Mouse (Mus musculus) CH12.LX (cell line): Measurements from ENCODE around the gene Tbrg4. TPM values are rescaled to one million over a fixed set of nuclear protein-coding genes. Genes with fewer than 3 reads are reported as not detected.

ENCODE experiments used
- DNase-seq: peaks from one replicate; pipeline ENCODE4 v3.0.0-alpha.2; 2013; ENCODE audit errors: extremely low read depth
- H3K27ac ChIP-seq: 2 replicates; pipeline ENCODE4 v1.5.1; 2012; ENCODE audit warnings: low read depth, mild to moderate bottlenecking, control low read depth, moderate library complexity; ENCODE audit not compliant: insufficient read depth
- H3K27me3 ChIP-seq: replicated peaks from 2 replicates; pipeline ENCODE3; 2012; ENCODE audit warnings: inconsistent platforms
- H3K36me3 ChIP-seq, 2 experiments: replicated peaks in 1 of 2; 2 replicates each; pipeline versions ENCODE3 to v1.6.1; 2012; ENCODE audit warnings: inconsistent platforms in 1 of 2, low read length in 1 of 2, mild to moderate bottlenecking in 1 of 2, mixed read lengths in 1 of 2, moderate library complexity in 1 of 2; ENCODE audit not compliant: control insufficient read depth in 1 of 2, insufficient read depth in 1 of 2
- H3K4me1 ChIP-seq, 2 experiments: 2 replicates each; pipeline ENCODE4 v1.6.1; 2012; ENCODE audit warnings: inconsistent platforms in 1 of 2, moderate library complexity in 1 of 2; ENCODE audit not compliant: insufficient read depth in 2 of 2, control insufficient read depth in 1 of 2
- H3K4me2 ChIP-seq: 2 replicates; pipeline ENCODE4 v1.6.1; 2012; ENCODE audit warnings: low read depth, mild to moderate bottlenecking, control low read depth; ENCODE audit not compliant: poor library complexity, insufficient read depth, severe bottlenecking
- H3K4me3 ChIP-seq, 3 experiments: fragments of 150-350 bp in 1 of 3; sonication (generic) in 1 of 3; replicated peaks in 1 of 3; 2 replicates each; pipeline versions ENCODE3 to v1.5.1; 2011 to 2012; ENCODE audit warnings: low read depth in 2 of 3, low read length in 2 of 3, mild to moderate bottlenecking in 2 of 3, moderate library complexity in 2 of 3, control low read depth in 1 of 3, improper control_type of control experiment in 1 of 3, inconsistent platforms in 1 of 3, mixed read lengths in 1 of 3; ENCODE audit not compliant: poor library complexity in 1 of 3
- H3K79me2 ChIP-seq: replicated peaks from 2 replicates; pipeline ENCODE4 v1.6.1; 2012; ENCODE audit warnings: mild to moderate bottlenecking, moderate library complexity; ENCODE audit not compliant: control insufficient read depth, poor library complexity, insufficient read depth, severe bottlenecking; ENCODE audit errors: extremely low read depth
- H3K9ac ChIP-seq: 2 replicates; pipeline ENCODE4 v1.6.1; 2012; ENCODE audit warnings: low read depth, mild to moderate bottlenecking, control low read depth, moderate library complexity; ENCODE audit not compliant: insufficient read depth
- H3K9me3 ChIP-seq: replicated peaks from 2 replicates; pipeline ENCODE3; 2012; ENCODE audit warnings: low read length, inconsistent platforms, mixed read lengths
- CHD1 ChIP-seq: IDR thresholded peaks from 2 replicates; pipeline ENCODE4 v1.6.1; 2012; ENCODE audit warnings: low read depth, low read length, improper control_type of control experiment, inconsistent platforms
- ELF1 ChIP-seq: IDR thresholded peaks from 2 replicates; pipeline ENCODE4 v1.6.1; 2014; ENCODE audit warnings: low read depth, mild to moderate bottlenecking, inconsistent platforms, low read length, improper control_type of control experiment
- EP300 ChIP-seq: IDR thresholded peaks from 2 replicates; pipeline ENCODE4 v1.6.1; 2011; ENCODE audit warnings: low read length, improper control_type of control experiment
- ETS1 ChIP-seq: conservative IDR thresholded peaks from 2 replicates; pipeline ENCODE4 v1.6.1; 2012; ENCODE audit warnings: low read depth, mild to moderate bottlenecking, inconsistent platforms, low read length, improper control_type of control experiment, moderate library complexity
- GABPA ChIP-seq: IDR thresholded peaks from 2 replicates; pipeline ENCODE4 v1.6.1; 2012; ENCODE audit warnings: low read depth, low read length, improper control_type of control experiment, inconsistent platforms; ENCODE audit not compliant: insufficient replicate concordance
- HCFC1 ChIP-seq: IDR thresholded peaks from 2 replicates; pipeline ENCODE4 v1.6.1; 2012; ENCODE audit warnings: low read depth, mild to moderate bottlenecking, inconsistent platforms, low read length, improper control_type of control experiment
- IRF4 ChIP-seq: IDR thresholded peaks from 2 replicates; pipeline ENCODE4 v1.6.1; 2014; ENCODE audit warnings: low read depth, mild to moderate bottlenecking, inconsistent platforms, low read length, improper control_type of control experiment
- JUN ChIP-seq: IDR thresholded peaks from 2 replicates; pipeline ENCODE4 v1.6.1; 2011; ENCODE audit warnings: low read depth, mild to moderate bottlenecking, low read length, improper control_type of control experiment, moderate library complexity; ENCODE audit not compliant: insufficient read depth
- JUND ChIP-seq: conservative IDR thresholded peaks from 2 replicates; pipeline ENCODE4 v1.6.1; 2011; ENCODE audit warnings: low read depth, low read length, improper control_type of control experiment
- KAT2A ChIP-seq: IDR thresholded peaks from 2 replicates; pipeline ENCODE4 v1.6.1; 2012; ENCODE audit warnings: low read length, improper control_type of control experiment, inconsistent platforms; ENCODE audit not compliant: insufficient replicate concordance
- MAZ ChIP-seq: IDR thresholded peaks from 2 replicates; pipeline ENCODE4 v1.6.1; 2012; ENCODE audit warnings: low read depth, mild to moderate bottlenecking, inconsistent platforms, low read length, improper control_type of control experiment, moderate library complexity
- MEF2A ChIP-seq: IDR thresholded peaks from 2 replicates; pipeline ENCODE4 v1.6.1; 2014; ENCODE audit warnings: low read depth, mild to moderate bottlenecking, inconsistent platforms, low read length, improper control_type of control experiment, borderline replicate concordance
- MXI1 ChIP-seq: IDR thresholded peaks from 2 replicates; pipeline ENCODE4 v1.6.1; 2011; ENCODE audit warnings: mild to moderate bottlenecking, low read depth, low read length, improper control_type of control experiment
- NELFE ChIP-seq: IDR thresholded peaks from 2 replicates; pipeline ENCODE4 v1.6.1; 2011; ENCODE audit warnings: low read depth, low read length, improper control_type of control experiment
- NRF1 ChIP-seq: IDR thresholded peaks from 2 replicates; pipeline ENCODE4 v1.6.1; 2014; ENCODE audit warnings: low read depth, mild to moderate bottlenecking, inconsistent platforms, low read length, improper control_type of control experiment, moderate library complexity
- PAX5 ChIP-seq: IDR thresholded peaks from 2 replicates; pipeline ENCODE4 v1.6.1; 2012; ENCODE audit warnings: low read length, inconsistent platforms, mixed read lengths
- POLR2A ChIP-seq: IDR thresholded peaks from 2 replicates; pipeline ENCODE4 v1.6.1; 2011; ENCODE audit warnings: low read depth, mild to moderate bottlenecking, improper control_type of control experiment, low read length
- POLR2AphosphoS2 ChIP-seq: IDR thresholded peaks from 2 replicates; pipeline ENCODE4 v1.6.1; 2011; ENCODE audit warnings: low read depth, low read length, improper control_type of control experiment
- RAD21 ChIP-seq: IDR thresholded peaks from 2 replicates; pipeline ENCODE4 v1.6.1; 2011; ENCODE audit warnings: low read depth, mild to moderate bottlenecking, low read length, improper control_type of control experiment, moderate library complexity
- RCOR1 ChIP-seq: conservative IDR thresholded peaks from 2 replicates; pipeline ENCODE4 v1.6.1; 2012; ENCODE audit warnings: low read depth, mild to moderate bottlenecking, inconsistent platforms, low read length, improper control_type of control experiment
- SIN3A ChIP-seq: IDR thresholded peaks from 2 replicates; pipeline ENCODE4 v1.6.1; 2012; ENCODE audit warnings: low read length, improper control_type of control experiment, inconsistent platforms
- SMC3 ChIP-seq: IDR thresholded peaks from 2 replicates; pipeline ENCODE4 v1.6.1; 2011; ENCODE audit warnings: low read depth, low read length, improper control_type of control experiment
- TBP ChIP-seq: conservative IDR thresholded peaks from 2 replicates; pipeline ENCODE4 v1.6.1; 2011; ENCODE audit warnings: low read depth, low read length, improper control_type of control experiment
- TCF12 ChIP-seq: IDR thresholded peaks from 2 replicates; pipeline ENCODE4 v1.6.1; 2014; ENCODE audit warnings: low read depth, mild to moderate bottlenecking, inconsistent platforms, low read length, improper control_type of control experiment
- USF1 ChIP-seq: IDR thresholded peaks from 2 replicates; pipeline ENCODE4 v1.6.1; 2014; ENCODE audit warnings: low read depth, mild to moderate bottlenecking, inconsistent platforms, low read length, improper control_type of control experiment
- USF2 ChIP-seq: conservative IDR thresholded peaks from 2 replicates; pipeline ENCODE4 v1.6.1; 2011; ENCODE audit warnings: low read depth, low read length, improper control_type of control experiment
- ZKSCAN1 ChIP-seq: IDR thresholded peaks from 2 replicates; pipeline ENCODE4 v1.6.1; 2012; ENCODE audit warnings: low read depth, inconsistent platforms, low read length, improper control_type of control experiment, borderline replicate concordance
- dilution Hi-C: fragments of 300-500 bp; cut with MboI; formaldehyde crosslinking; loops from 2 replicates; pipeline ENCODE4 v1.14.3; 2020; ENCODE audit warnings: low sequenced_read_pairs; ENCODE audit not compliant: extremely low pct_unique_long_range_greater_than_20kb, extremely low pct_ligation_motif_present
- in situ Hi-C: fragments of 300-500 bp; cut with MboI; formaldehyde crosslinking; loops from 3 replicates; pipeline ENCODE4 v1.14.3; 2019; ENCODE audit warnings: low sequenced_read_pairs, low pct_ligation_motif_present, low pct_unique_long_range_greater_than_20kb, mixed read lengths
- polyA plus RNA-seq: library from polyadenylated mRNA; unstranded; fragments of >175 nt; gene quantifications from 2 replicates; pipeline ENCODE4 v1.2.1, GENCODE M21; 2012; ENCODE audit warnings: low read depth; ENCODE audit not compliant: insufficient read length
- total RNA-seq, 2 experiments: library from RNA; depleted of rRNA; stranded (reverse); fragments of 300-350 nt in 1 of 2; fragments of >200 nt in 1 of 2; gene quantifications; 2 replicates each; pipeline ENCODE4 v1.2.3; 2012 to 2014

The Tbrg4 gene
- total and polyA plus RNA-seq, 3 experiments = 69.0 to 191 (median 93.1) TPM

DNA sequence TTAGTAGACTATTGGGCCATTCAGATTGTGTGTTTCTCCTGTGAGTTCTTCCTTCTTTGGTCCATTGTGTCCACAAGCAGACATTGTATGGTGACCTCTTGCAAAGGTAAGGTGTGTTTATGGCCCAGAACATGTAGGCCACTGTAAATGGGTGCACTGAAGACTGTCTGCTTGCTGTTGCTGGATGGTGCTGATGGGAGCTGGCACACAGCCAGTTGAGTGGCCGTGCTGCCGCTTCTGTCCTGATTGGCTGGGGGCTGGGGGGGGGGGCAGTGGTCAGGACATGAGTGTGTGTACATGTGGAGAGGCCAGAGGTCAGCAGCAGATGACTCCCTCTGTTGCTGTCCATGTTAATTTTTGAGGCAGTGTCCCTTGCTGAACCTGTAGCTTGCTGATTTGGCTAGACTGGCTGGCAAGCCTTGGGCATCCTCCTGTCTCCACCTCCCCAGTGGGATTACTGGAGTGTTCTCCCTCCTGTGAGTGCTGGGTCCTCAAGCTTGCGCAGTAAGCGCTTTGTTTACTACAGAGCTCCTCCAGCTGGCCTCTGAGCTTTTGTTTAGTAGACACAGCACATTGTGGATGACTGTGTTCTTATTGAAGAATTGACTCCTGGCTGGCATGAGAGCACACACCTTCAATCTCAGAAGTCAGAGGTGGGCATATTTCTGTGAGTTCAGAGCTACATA is 45.7 kb downstream of the Tbrg4 start:
- DNase-seq = no peak
- peaks cover 4 to 41% of the 10 kb centered on the region in 2 experiments for H3K4me1 ChIP-seq
- H3K36me3 ChIP-seq = peaks cover 24 to 63% of the 10 kb centered on the region in 2 experiments
- H3K9ac ChIP-seq = no peak overlapping the region
- H3K4me3 ChIP-seq = no peak overlapping the region
- dilution Hi-C loops (no loop called here), in situ Hi-C loops (loop anchor here (5.0 kb wide), 1 partner anchor 33 kb away; the partner anchor contains the start of gene Ccm2)
- H3K9me3 ChIP-seq = no peaks in the 10 kb centered on the region
- no peaks in the 10 kb centered on the region for H3K27me3 ChIP-seq
- H3K27ac ChIP-seq = no peak overlapping the region
- no peaks in the 10 kb centered on the region for H3K79me2 ChIP-seq
- no peak overlapping the region for H3K4me2 ChIP-seq
- TF ChIP-seq SIN3A (no peak), TCF12 (no peak), POLR2A (no peak), USF1 (no peak), MAZ (no peak), JUND (no peak), CHD1 (no peak), GABPA (no peak), KAT2A (no peak), RAD21 (no peak), NELFE (no peak), HCFC1 (no peak), MEF2A (no peak), POLR2AphosphoS2 (no peak), TBP (no peak), PAX5 (no peak), RCOR1 (no peak), ETS1 (no peak), EP300 (no peak), USF2 (no peak)
- TF ChIP-seq, all 38 proteins: peak for 0

DNA sequence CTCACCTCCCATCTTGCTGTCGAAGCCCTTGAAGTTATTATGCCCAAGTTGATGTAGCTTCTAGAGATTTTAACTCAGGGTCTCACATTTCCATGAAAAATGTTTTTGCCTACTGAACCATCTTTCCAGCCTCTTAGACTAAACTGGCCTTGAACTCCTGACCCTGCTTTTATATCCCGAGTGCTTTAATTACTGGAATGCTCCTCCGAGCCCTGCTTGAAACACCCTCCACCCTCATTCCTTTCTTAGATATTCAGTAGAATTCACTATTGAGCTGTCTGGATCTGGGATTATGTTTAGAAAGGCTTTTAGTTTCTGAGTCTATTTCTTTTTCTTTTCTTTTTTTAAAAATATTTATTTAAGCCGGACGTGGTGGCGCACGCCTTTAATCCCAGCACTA is 46.5 kb downstream of the Tbrg4 start:
- H3K27ac ChIP-seq = no peak overlapping the region
- H3K4me2 ChIP-seq = no peak overlapping the region
- no peaks in the 10 kb centered on the region for H3K9me3 ChIP-seq
- peaks cover 19 to 55% of the 10 kb centered on the region in 2 experiments for H3K36me3 ChIP-seq
- TF ChIP-seq TBP (no peak), JUN (no peak), MXI1 (no peak), SMC3 (no peak), ETS1 (no peak), ZKSCAN1 (no peak), EP300 (no peak), RAD21 (no peak), ELF1 (no peak), POLR2A (no peak), TCF12 (no peak), HCFC1 (no peak), NRF1 (no peak), RCOR1 (no peak), PAX5 (no peak), GABPA (no peak), KAT2A (no peak), IRF4 (no peak)
- TF ChIP-seq, all 38 proteins: peak for 0
- dilution Hi-C loops = no loop called here
- no peaks in the 10 kb centered on the region for H3K79me2 ChIP-seq
- H3K27me3 ChIP-seq = no peaks in the 10 kb centered on the region
- H3K4me1 ChIP-seq = peaks cover 4 to 34% of the 10 kb centered on the region in 2 experiments
- no peak overlapping the region for H3K4me3 ChIP-seq
- no peak for DNase-seq
- in situ Hi-C loops = no loop called here
- H3K9ac ChIP-seq = no peak overlapping the region
